Mouse (Mus musculus) yolk sac, embryonic 10.5 days (tissue): ENCODE results near the gene Kctd12.

Source experiments
- DNase-seq: peaks from one replicate; pipeline ENCODE4 v3.0.0-alpha.2; 2017; ENCODE audit warnings: low spot score

Gene Kctd12

DNA sequence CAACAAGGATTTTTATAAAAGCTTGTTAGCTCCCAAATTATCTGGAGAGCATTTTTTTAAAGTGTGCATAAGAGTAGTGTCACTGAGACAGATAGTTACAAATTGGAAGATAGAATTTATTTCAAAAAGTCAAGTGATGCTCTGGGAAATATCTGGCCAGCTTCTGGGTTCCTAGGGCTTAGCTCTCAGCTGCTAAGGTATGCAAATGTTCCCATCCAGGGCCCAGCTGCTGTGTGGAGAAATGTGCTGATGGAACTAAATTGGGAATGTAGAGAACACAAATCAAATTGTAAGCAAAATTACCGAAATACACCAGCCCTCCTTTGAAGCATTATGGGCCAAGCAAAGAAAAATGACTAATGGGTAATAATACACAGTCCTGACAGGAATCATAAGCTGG is 16.6 kb downstream of the Kctd12 start:
- no peak for DNase-seq

GRCm38 (mm10) chr14:102962019-102962418 is 20.4 kb downstream of the Kctd12 start:
- no peak for DNase-seq

DNA sequence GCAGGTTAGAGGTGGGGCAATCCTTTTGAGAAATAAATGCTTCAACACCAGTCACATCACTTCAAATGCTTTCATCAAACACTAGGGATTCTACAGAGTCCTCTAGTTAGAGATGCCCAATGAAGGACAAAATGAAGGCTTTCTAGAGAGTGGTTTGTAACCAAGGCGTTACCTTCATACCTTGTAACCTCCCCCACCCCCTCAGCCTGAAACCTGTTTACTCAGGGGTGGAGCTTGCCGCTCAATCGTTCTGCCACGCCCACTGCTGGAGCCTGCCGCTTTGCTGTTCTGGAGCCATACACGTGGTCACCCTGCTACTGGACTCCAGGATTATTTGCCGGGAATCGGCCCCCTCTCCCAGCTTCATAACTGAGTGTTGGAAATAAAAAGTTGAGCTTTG is 28.9 kb downstream of the Kctd12 start:
- no peak for DNase-seq

DNA sequence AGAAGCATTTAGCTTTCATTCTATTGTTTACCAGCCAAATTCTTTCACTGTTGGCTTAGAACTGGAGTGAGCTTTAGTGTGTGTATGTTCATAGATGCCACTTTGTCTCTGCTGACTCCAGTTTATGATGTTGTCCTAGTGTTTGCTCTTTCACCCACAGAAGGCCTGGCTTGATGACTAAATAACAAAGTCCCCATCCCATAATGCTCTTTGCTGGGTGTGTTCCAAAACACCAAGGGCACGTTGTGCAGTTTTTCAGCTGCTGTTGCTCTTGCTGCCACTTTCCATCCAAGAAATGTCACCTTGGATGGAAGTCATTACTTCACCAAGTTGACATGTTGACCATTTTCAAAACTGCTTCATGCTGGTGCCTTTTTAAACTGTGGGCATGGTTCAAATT is 30.5 kb downstream of the Kctd12 start:
- no peak for DNase-seq

GRCm38 (mm10) chr14:102947796-102948195 is 34.6 kb downstream of the Kctd12 start:
- DNase-seq = no peak

- DNase-seq = no peak
Observed at GRCm38 (mm10) chr14:102942222-102942843, 40.1 kb downstream of the Kctd12 start.

- no peak for DNase-seq
Observed at GRCm38 (mm10) chr14:102934878-102935277, 47.6 kb downstream of the Kctd12 start.

- no peak for DNase-seq
Observed at GRCm38 (mm10) chr14:102930933-102931332, 51.5 kb downstream of the Kctd12 start.

DNA sequence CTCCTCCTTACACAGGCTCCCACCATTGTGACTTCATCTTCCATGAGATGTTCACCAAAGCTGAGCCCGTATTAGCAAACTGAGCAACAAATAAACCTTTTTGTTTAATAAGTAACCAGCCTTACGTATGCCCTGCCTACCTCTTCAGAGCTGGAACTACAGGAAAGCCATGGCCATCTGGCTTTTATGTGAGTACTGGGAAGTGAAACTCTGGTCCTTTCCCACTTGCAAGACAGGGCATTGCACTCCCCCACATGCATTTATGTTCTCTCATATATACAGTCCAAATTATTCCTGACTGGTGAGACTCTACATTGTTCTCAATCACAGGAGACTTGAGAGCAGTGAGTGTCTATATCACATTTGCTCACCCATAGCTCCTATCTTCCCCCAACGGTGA is 52.9 kb downstream of the Kctd12 start:
- no peak for DNase-seq

DNA sequence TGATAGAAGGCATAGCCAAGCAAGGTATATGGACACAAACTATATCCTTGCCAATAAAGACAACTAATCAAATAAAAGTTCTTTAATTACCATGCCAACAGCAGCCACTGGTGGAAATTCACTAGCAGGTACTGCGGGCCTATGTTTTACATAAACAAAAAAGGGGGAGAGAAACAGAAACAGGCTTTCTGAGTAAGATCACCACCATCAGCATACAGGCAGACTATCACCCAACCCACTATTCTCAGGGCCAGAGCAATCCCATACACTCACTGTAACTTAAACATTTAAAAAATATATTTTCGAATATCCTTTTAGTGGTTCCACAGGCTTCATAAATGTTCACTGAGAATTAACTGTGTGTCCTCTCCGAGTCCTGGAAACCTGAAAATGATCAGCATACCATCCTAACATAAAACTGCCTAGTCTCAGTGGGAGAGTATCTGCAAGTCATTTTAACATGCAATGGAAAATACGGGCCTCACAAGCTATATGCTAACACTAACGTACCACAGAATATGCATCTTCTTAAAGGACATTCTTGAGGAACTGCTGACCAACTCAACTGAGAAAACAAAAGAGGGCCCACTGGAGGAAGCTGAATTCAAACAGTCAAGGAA is 54.5 kb downstream of the Kctd12 start:
- DNase-seq = no peak
